Mouse (Mus musculus) heart, embryonic 13.5 days (tissue): ENCODE measurements around the gene Gnb3. TPM values are rescaled to one million over a fixed set of nuclear protein-coding genes. Genes with fewer than 3 reads are reported as not detected.

Experiments
- ATAC-seq: fragments of 200-750 bp; cut with Nextera tagmentation; 2 replicates; pipeline ENCODE4 v1.8.0; 2017; ENCODE audit warnings: moderate TSS enrichment; ENCODE audit not compliant: insufficient number of reproducible peaks, low FRiP score, low TSS enrichment; ENCODE audit errors: extremely low read depth
- H3K27ac ChIP-seq: fragments of 300-500 bp; sonication (generic); replicated peaks from 2 replicates; pipeline ENCODE4 v1.5.1; 2015; ENCODE audit warnings: moderate library complexity, mild to moderate bottlenecking, inconsistent platforms
- H3K27me3 ChIP-seq: fragments of 300-500 bp; sonication (generic); replicated peaks from 2 replicates; pipeline ENCODE4 v1.6.1; 2015; ENCODE audit warnings: mild to moderate bottlenecking, inconsistent platforms
- H3K36me3 ChIP-seq: fragments of 300-500 bp; sonication (generic); 2 replicates; pipeline ENCODE4 v1.6.1; 2015; ENCODE audit warnings: mild to moderate bottlenecking, inconsistent platforms
- H3K4me1 ChIP-seq: fragments of 300-500 bp; sonication (generic); 2 replicates; pipeline ENCODE4 v1.6.1; 2015; ENCODE audit warnings: inconsistent platforms
- H3K4me2 ChIP-seq: fragments of 300-500 bp; sonication (generic); 2 replicates; pipeline ENCODE4 v1.6.1; 2015; ENCODE audit warnings: inconsistent platforms, mild to moderate bottlenecking, moderate library complexity
- H3K4me3 ChIP-seq: fragments of 300-500 bp; sonication (generic); 2 replicates; pipeline ENCODE4 v1.5.1; 2015; ENCODE audit warnings: moderate library complexity, mild to moderate bottlenecking, inconsistent platforms
- H3K9ac ChIP-seq: fragments of 300-500 bp; sonication (generic); 2 replicates; pipeline ENCODE4 v1.6.1; 2015; ENCODE audit warnings: inconsistent platforms, mild to moderate bottlenecking, moderate library complexity
- H3K9me3 ChIP-seq: fragments of 300-500 bp; sonication (generic); 2 replicates; pipeline ENCODE4 v1.6.1; 2016; ENCODE audit warnings: inconsistent platforms
- WGBS: fragments of 180-500 bp; shearing (Covaris S2); methylation state at CpG from one replicate; pipeline ENCODE4 v1.1.7; 2015; ENCODE audit warnings: mixed read lengths; 5-methylcytosine and 5-hydroxymethylcytosine counted together
- polyA plus RNA-seq: library from polyadenylated mRNA; unstranded; fragments of >200 nt; fragmentation: Nextera tagmentation; extraction: Ambion mirVana; gene quantifications from 2 replicates; pipeline ENCODE4 v1.2.1, GENCODE M21; 2015

The Gnb3 gene
- 7.8 and 11.7 TPM in 2 replicates for polyA plus RNA-seq

DNA sequence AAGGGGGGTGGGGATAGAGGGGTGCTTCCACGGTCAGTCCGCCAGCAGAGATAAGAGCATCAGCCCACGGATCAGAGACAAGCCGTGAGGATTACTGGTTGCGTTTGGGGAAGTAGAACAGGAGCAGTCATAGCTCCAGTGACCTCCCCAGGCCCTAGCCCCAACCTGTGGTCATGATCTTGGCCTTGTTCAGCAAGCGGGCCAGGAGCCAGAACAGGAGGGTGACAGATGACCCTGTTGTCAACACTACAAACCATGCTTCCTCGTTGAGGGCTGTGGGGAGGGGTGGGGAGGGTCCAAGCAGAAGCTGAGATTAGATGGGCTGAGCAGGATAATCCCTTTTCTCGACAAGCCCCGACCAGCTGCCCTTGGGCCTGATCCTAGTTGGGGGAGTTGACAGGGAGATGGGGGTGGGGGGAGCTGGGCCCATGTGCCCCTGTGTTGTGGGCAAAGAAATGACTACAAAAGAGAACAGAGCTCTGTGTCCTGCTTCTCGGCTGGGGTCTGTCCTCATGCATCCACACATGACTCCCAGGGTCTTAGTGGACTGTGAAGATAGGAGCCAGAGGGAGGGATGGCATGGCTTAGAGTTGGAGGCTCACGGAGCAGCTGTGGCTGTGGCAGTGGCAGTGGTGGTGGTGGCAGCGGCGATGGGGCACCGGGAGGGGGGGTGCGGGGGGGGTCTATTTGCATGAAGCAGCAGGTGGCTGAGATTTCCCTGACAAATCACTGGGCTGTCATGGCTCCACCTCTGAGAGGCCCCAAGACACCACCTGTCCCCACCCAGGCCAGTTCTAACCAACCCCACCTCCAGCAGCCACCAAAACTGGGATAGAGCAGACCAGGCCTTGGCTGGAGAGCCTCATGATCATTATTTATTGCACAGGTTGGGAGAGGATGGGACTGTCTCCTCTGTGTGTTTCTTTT lies at the start of gene Gnb3:
Gene Gnb3 (minus strand): TSS at position 35 of the 927 bp plus-strand sequence.
- Histone ChIP-seq H3K27me3 (peaks cover 5% of the 10 kb centered on the region; the same call in 1 of the 2 replicates), H3K9me3 (no peaks in the 10 kb centered on the region), H3K4me1 (peaks cover 42% of the 10 kb centered on the region), H3K4me3 (peak within 1 kb of the TSS; percentile 11; the same call in 1 of the 2 replicates), H3K36me3 (peaks cover 28% of the 10 kb centered on the region), H3K27ac (peak within 1 kb of the TSS; percentile 56), H3K9ac (peak within 1 kb of the TSS; percentile 72), H3K4me2 (peak within 1 kb of the TSS; percentile 46)
- 20% methylated on average over 15 of the region's 15 CpGs for WGBS
- 0 out of 2 replicates have a peak, but pooled peaks have one; percentile 14 for ATAC-seq

DNA sequence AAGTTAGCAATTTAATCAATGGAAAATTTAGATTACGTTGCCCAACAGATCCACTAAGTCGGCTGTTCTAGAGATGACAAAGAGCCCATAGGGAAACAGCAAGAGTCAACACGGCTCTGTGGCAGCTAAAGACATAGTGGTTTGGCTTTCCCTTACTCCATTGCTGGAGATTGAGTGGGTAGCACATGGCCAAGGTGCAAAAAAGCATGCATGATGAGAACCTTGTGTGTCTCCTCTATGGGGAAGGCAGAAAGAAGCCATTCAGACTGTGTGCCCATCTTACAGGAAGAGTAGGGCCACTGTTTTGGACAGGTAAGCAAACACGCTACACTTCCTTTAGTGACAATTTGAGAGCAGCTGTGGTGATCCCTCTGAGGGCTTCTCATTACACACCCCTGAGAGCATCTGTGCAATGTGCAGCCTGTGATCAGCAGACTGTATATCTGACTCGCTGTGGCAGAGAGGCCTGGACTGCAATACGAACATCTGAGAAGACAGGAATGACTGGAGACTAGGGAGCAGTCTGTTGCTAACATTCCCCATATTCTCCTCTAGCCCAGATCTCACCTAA lies 48.6 kb upstream of the Gnb3 start:
- Histone ChIP-seq H3K4me3 (no peak overlapping the region), H3K9ac (no peak overlapping the region), H3K36me3 (no peaks in the 10 kb centered on the region), H3K4me1 (0 out of 2 replicates have a peak, but pooled peaks cover 5% of the 10 kb centered on the region), H3K4me2 (no peak overlapping the region), H3K27ac (no peak overlapping the region), H3K27me3 (no peaks in the 10 kb centered on the region), H3K9me3 (no peaks in the 10 kb centered on the region)
- WGBS, result 88% methylated on average over 6 of the region's 6 CpGs
- ATAC-seq, result no peak

DNA sequence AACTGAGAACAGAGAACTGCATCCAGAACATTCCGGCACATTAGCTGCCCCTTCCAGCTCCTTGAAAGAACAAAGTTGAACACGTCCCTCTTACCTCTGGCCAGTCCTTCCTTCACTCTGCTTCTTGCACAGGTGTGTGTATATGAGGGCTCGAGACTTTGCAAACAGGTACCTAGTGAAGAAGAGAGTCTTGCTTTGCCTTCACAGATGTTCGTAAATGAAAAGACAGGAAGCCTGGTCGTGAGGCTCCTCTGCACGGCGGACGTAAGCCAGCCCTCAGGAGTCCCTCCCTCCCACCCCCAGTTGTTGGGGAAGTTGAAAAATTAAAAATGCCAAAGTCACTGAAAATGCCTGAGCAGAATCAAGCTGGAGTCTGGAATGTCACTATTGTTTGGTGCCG lies 47.9 kb upstream of the Gnb3 start, which contains the start of gene Cd4:
Gene Cd4 (minus strand): TSS at position 236 of the 400 bp plus-strand sequence.
- no peak for ATAC-seq
- no peaks in the 10 kb centered on the region for H3K9me3 ChIP-seq
- 78% methylated on average over 9 of the region's 9 CpGs for WGBS
- H3K4me1 ChIP-seq, result 0 out of 2 replicates have a peak, but pooled peaks cover 5% of the 10 kb centered on the region
- no peak within 1 kb of the TSS for H3K4me2 ChIP-seq
- H3K9ac ChIP-seq, result no peak within 1 kb of the TSS
- no peak within 1 kb of the TSS for H3K4me3 ChIP-seq
- no peaks in the 10 kb centered on the region for H3K27me3 ChIP-seq
- H3K27ac ChIP-seq, result no peak within 1 kb of the TSS
- H3K36me3 ChIP-seq, result no peaks in the 10 kb centered on the region

DNA sequence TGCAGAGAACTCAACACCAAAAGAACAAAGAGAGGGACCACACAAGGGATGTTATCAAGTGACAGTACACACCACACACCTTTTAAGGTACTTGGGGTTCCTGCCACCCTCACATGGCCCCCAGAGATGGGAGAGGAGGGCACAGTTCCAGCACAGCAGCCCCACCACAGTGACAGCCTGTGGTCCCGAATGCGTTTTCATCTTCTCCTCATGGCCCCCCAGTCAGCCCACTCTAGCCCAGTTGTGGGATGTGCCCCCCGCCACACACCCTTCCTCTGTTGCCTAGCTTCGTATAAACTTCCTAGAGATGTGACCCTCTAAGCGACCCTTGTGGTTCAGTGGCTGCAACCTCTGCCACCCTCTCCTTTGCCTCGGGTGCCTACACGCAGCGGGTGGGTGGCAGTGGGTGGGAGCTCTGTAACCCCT lies 45.9 kb upstream of the Gnb3 start:
- WGBS, result 89% methylated on average over 8 of the region's 8 CpGs
- Histone ChIP-seq H3K36me3 (no peaks in the 10 kb centered on the region), H3K4me1 (0 out of 2 replicates have a peak, but pooled peaks cover 5% of the 10 kb centered on the region), H3K27me3 (no peaks in the 10 kb centered on the region), H3K4me2 (no peak overlapping the region), H3K9me3 (no peaks in the 10 kb centered on the region), H3K27ac (no peak overlapping the region; the same call in 1 of the 2 replicates), H3K9ac (no peak overlapping the region), H3K4me3 (no peak overlapping the region)
- ATAC-seq, result no peak

DNA sequence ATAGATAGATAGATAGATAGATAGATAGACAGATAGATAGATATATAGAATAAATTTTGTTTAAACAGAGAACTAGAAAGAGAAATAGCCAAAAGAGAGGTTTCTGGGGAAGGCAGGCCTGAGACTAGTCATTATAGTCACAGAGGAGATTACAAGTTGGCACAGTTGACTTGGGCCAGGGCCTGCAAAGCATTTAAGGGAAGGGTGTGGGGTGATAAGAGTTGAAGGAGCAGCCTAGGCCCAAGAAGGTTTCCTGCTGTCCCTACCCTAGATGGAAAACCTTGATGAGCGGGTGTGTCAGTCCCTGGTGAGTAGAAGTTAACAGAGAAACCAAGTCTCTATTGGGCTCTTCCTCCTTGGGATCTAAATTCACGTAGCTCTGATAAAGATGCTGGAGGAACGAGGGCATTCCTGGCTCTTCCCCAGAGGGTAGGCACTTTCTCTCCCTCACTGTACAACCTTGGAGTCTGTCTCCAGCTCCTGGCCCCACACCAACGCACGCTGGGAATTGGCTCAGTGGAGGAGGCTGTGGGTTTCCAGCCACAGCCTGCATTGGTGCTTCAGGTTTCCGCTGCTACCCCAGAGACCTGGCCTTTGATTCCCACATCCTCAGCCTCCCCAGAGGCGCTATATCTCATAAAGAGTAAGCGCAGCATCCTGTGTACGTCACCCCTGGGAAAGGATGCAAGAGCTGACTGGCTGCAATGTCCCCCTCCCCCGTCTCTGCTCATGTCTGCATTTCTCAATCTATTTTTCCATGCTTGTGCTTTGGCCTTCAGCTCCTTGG lies 44.8 kb upstream of the Gnb3 start:
- H3K4me3 ChIP-seq, result no peak overlapping the region
- H3K27me3 ChIP-seq, result 0 out of 2 replicates have a peak, but pooled peaks cover 4% of the 10 kb centered on the region
- no peak overlapping the region for H3K9ac ChIP-seq
- H3K27ac ChIP-seq, result peak overlapping the region; percentile 63
- WGBS, result 48% methylated on average over 10 of the region's 10 CpGs
- 0 out of 2 replicates have a peak, but pooled peaks cover 5% of the 10 kb centered on the region for H3K4me1 ChIP-seq
- no peak overlapping the region for H3K4me2 ChIP-seq
- H3K36me3 ChIP-seq, result no peaks in the 10 kb centered on the region
- ATAC-seq, result no peak
- no peaks in the 10 kb centered on the region for H3K9me3 ChIP-seq

DNA sequence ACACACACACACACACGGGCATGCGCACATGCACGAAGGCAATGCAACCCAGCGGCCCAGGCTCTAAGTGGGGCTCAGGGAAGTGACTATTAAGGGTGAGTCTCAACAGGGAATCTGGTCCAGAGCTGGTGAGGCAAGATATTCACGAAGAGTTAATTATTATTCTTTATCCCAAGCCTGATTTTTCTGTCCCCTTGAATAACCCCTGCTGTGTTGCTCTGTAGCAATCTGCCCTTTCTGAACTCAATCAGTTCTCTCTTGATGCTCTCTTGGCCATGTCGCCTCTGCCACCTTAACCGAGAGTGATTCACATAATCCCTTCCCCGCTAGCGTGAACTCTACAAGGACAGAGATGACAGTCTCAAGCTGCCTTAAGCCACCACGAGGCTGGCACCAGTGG lies 43.3 kb upstream of the Gnb3 start:
- Histone ChIP-seq H3K27ac (no peak overlapping the region), H3K36me3 (no peaks in the 10 kb centered on the region), H3K9me3 (no peaks in the 10 kb centered on the region), H3K4me2 (no peak overlapping the region), H3K4me1 (0 out of 2 replicates have a peak, but pooled peaks cover 5% of the 10 kb centered on the region), H3K4me3 (no peak overlapping the region), H3K9ac (no peak overlapping the region), H3K27me3 (0 out of 2 replicates have a peak, but pooled peaks cover 9% of the 10 kb centered on the region)
- ATAC-seq, result no peak
- WGBS, result 71% methylated on average over 10 of the region's 10 CpGs

DNA sequence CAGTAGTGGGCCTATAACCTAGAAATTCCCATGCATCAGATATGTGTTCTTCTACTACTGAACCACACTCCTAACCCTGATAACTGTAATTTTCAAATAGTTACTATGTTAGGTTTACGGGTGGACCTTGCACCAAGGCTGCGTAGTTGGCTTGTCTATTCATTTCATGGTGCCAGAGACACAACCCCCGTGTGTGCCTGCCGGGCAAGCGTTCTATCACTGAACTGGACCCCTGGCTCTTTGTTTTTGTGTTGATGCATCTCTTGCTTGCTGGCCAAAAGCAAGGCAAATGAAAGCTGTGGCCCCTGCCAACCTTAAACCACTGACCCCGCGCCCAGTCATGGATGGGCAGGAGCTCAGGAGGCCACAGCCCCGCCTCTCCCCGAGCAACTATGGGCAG lies 41.7 kb upstream of the Gnb3 start:
- Histone ChIP-seq H3K4me3 (no peak overlapping the region), H3K9ac (no peak overlapping the region), H3K27ac (no peak overlapping the region), H3K4me2 (no peak overlapping the region), H3K4me1 (0 out of 2 replicates have a peak, but pooled peaks cover 5% of the 10 kb centered on the region), H3K27me3 (0 out of 2 replicates have a peak, but pooled peaks cover 9% of the 10 kb centered on the region), H3K9me3 (no peaks in the 10 kb centered on the region), H3K36me3 (no peaks in the 10 kb centered on the region)
- no peak for ATAC-seq
- WGBS, result 83% methylated on average over 9 of the region's 9 CpGs

DNA sequence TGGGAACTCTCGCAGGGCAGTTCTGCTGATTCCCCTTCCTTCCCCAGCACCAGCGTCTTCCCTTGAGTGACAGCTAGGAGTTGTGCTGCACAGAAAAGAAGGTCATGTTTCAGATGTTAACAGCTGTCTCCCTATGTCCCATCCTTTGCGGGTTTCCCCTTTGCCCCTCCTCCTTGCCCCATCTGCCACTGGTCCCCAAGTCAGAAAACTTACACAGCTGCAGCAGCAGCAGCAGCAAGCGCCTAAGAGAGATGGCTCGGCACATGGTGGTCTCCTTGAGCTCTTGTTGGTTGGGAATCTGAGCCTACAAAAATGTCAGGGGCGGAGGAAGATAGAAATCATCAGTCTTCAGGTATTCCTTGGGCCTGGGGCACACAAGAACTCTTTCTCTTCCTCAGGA lies 39.3 kb upstream of the Gnb3 start:
- no peak overlapping the region for H3K9ac ChIP-seq
- no peaks in the 10 kb centered on the region for H3K4me1 ChIP-seq
- 0 out of 2 replicates have a peak, but pooled peaks cover 9% of the 10 kb centered on the region for H3K27me3 ChIP-seq
- no peak for ATAC-seq
- no peak overlapping the region for H3K4me2 ChIP-seq
- no peaks in the 10 kb centered on the region for H3K36me3 ChIP-seq
- no peak overlapping the region for H3K4me3 ChIP-seq
- no peaks in the 10 kb centered on the region for H3K9me3 ChIP-seq
- 49% methylated on average over 6 of the region's 6 CpGs for WGBS
- H3K27ac ChIP-seq, result no peak overlapping the region

DNA sequence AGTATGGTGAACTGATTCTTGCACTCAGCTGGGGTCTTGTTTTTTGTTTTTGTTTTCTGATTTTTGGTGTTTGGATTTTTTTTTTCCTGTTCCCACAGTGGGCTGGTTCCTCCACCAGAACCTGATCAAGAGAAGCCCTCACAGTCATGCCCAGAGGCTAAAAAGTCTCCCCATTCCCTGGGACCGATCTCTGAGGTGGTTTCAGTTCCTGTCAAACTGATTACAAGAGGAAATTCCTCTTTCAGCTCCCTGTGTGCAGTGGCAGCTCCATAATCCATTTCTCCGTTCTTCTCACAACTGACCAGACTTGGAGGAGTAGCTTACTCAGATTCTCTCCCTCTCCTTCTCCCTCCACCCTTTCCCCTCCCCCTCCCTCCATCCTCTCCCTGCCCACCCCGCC lies 34.3 kb upstream of the Gnb3 start:
- no peaks in the 10 kb centered on the region for H3K9me3 ChIP-seq
- no peak overlapping the region for H3K4me2 ChIP-seq
- no peak for ATAC-seq
- no peaks in the 10 kb centered on the region for H3K27me3 ChIP-seq
- no peaks in the 10 kb centered on the region for H3K36me3 ChIP-seq
- WGBS, result 18% methylated on average over 2 of the region's 3 CpGs
- no peak overlapping the region for H3K27ac ChIP-seq
- H3K4me1 ChIP-seq, result no peaks in the 10 kb centered on the region
- no peak overlapping the region for H3K9ac ChIP-seq
- no peak overlapping the region for H3K4me3 ChIP-seq

DNA sequence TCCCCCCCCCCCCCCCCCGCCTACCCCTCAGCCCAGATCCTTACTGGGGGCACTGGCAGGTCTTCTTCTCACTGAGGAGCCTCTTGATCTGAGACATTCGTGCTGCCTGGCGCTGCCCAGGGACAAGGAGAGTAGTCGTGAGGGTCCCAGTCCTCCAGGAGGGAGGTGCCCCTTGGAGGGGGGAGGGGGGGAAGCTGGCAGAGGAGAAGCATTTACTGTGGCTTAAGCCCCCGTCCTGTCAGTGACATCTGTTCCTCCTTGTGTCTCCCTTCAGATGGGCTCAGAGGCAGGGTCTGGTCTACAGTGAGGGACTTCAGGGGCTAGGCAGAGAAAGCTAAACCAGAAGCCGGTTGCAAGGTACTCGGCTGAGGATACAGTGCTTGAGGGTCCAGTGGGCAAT lies 26.5 kb upstream of the Gnb3 start:
- Histone ChIP-seq H3K4me3 (no peak overlapping the region), H3K9ac (no peak overlapping the region), H3K4me1 (peaks cover 15% of the 10 kb centered on the region), H3K27ac (no peak overlapping the region), H3K4me2 (no peak overlapping the region), H3K9me3 (no peaks in the 10 kb centered on the region), H3K27me3 (peaks cover 54% of the 10 kb centered on the region), H3K36me3 (no peaks in the 10 kb centered on the region)
- WGBS, result 51% methylated on average over 6 of the region's 7 CpGs
- ATAC-seq, result no peak
